Mouse (Mus musculus): ENCODE results near the gene Ranbp17. TPM values are rescaled to one million over a fixed set of nuclear protein-coding genes. Genes with fewer than 3 reads are reported as not detected.

The Ranbp17 gene
- polyA plus RNA-seq, 1 experiment from 2014 or later: 15.4 TPM

- no peak for DNase-seq (ENCODE audit: low spot score)
- Histone ChIP-seq H3K9me3 (ENCODE audit: control insufficient read depth, low read length) (no peaks in the 10 kb centered on the region), H3K36me3 (ENCODE audit: control insufficient read depth, insufficient read depth, low read length) (no peaks in the 10 kb centered on the region), H3K4me1 (replicated peaks; ENCODE audit: control insufficient read depth, insufficient read depth, low read length) (no peaks in the 10 kb centered on the region), H3K27ac (ENCODE audit: low read depth, low read length) (no peak overlapping the region), H3K27me3 (ENCODE audit: control insufficient read depth, insufficient read depth, low read length) (no peaks in the 10 kb centered on the region), H3K9ac (ENCODE audit: low read length) (no peak overlapping the region), H3K4me2 (ENCODE audit: low read depth, low read length, severe bottlenecking) (no peak overlapping the region), H3K4me3 (ENCODE audit: low read depth, low read length) (no peak overlapping the region)
- ATAC-seq (replicated peaks; ENCODE audit: low FRiP score): no peak
- 86% methylated on average over 3 of the region's 3 CpGs for WGBS
Measured at GRCm38 (mm10) chr11:33274816-33275215, 238.7 kb downstream of the Ranbp17 start.

GRCm38 (mm10) chr11:33274294-33274693, 239.3 kb downstream of the Ranbp17 start:
- H3K4me2 ChIP-seq (ENCODE audit: low read depth, low read length, severe bottlenecking): no peak overlapping the region
- H3K27me3 ChIP-seq (ENCODE audit: control insufficient read depth, insufficient read depth, low read length): no peaks in the 10 kb centered on the region
- no peaks in the 10 kb centered on the region for H3K9me3 ChIP-seq (ENCODE audit: control insufficient read depth, low read length)
- ATAC-seq (replicated peaks; ENCODE audit: low FRiP score) (no peak), DNase-seq (ENCODE audit: low spot score) (no peak)
- no peaks in the 10 kb centered on the region for H3K36me3 ChIP-seq (ENCODE audit: control insufficient read depth, insufficient read depth, low read length)
- H3K4me3 ChIP-seq (ENCODE audit: low read depth, low read length): no peak overlapping the region
- H3K27ac ChIP-seq (ENCODE audit: low read depth, low read length): no peak overlapping the region
- H3K4me1 ChIP-seq (replicated peaks; ENCODE audit: control insufficient read depth, insufficient read depth, low read length): no peaks in the 10 kb centered on the region
- 83% methylated on average over 1 of the region's 1 CpGs for WGBS
- no peak overlapping the region for H3K9ac ChIP-seq (ENCODE audit: low read length)

GRCm38 (mm10) chr11:33240295-33240694, 273.3 kb downstream of the Ranbp17 start:
- ATAC-seq (replicated peaks; ENCODE audit: low FRiP score) (no peak), DNase-seq (ENCODE audit: low spot score) (no peak)
- Histone ChIP-seq H3K27ac (ENCODE audit: low read depth, low read length) (no peak overlapping the region), H3K27me3 (ENCODE audit: control insufficient read depth, insufficient read depth, low read length) (no peaks in the 10 kb centered on the region), H3K9ac (ENCODE audit: low read length) (no peak overlapping the region), H3K4me3 (ENCODE audit: low read depth, low read length) (no peak overlapping the region), H3K9me3 (ENCODE audit: control insufficient read depth, low read length) (no peaks in the 10 kb centered on the region), H3K4me2 (ENCODE audit: low read depth, low read length, severe bottlenecking) (no peak overlapping the region), H3K4me1 (replicated peaks; ENCODE audit: control insufficient read depth, insufficient read depth, low read length) (no peaks in the 10 kb centered on the region), H3K36me3 (ENCODE audit: control insufficient read depth, insufficient read depth, low read length) (no peaks in the 10 kb centered on the region)
- WGBS: 72% methylated on average over 3 of the region's 3 CpGs

GRCm38 (mm10) chr11:33234134-33234533, 279.4 kb downstream of the Ranbp17 start:
- no peak overlapping the region for H3K9ac ChIP-seq (ENCODE audit: low read length)
- H3K27me3 ChIP-seq (ENCODE audit: control insufficient read depth, insufficient read depth, low read length): no peaks in the 10 kb centered on the region
- no peak overlapping the region for H3K4me3 ChIP-seq (ENCODE audit: low read depth, low read length)
- no peaks in the 10 kb centered on the region for H3K36me3 ChIP-seq (ENCODE audit: control insufficient read depth, insufficient read depth, low read length)
- DNase-seq (ENCODE audit: low spot score) (no peak), ATAC-seq (replicated peaks; ENCODE audit: low FRiP score) (no peak)
- H3K27ac ChIP-seq (ENCODE audit: low read depth, low read length): no peak overlapping the region
- H3K4me2 ChIP-seq (ENCODE audit: low read depth, low read length, severe bottlenecking): no peak overlapping the region
- no peaks in the 10 kb centered on the region for H3K4me1 ChIP-seq (replicated peaks; ENCODE audit: control insufficient read depth, insufficient read depth, low read length)
- no peaks in the 10 kb centered on the region for H3K9me3 ChIP-seq (ENCODE audit: control insufficient read depth, low read length)
- WGBS: 60% methylated on average over 3 of the region's 3 CpGs

GRCm38 (mm10) chr11:33232056-33232455, 281.5 kb downstream of the Ranbp17 start:
- Histone ChIP-seq H3K9me3 (ENCODE audit: control insufficient read depth, low read length) (no peaks in the 10 kb centered on the region), H3K4me3 (ENCODE audit: low read depth, low read length) (no peak overlapping the region), H3K4me2 (ENCODE audit: low read depth, low read length, severe bottlenecking) (no peak overlapping the region), H3K27ac (ENCODE audit: low read depth, low read length) (no peak overlapping the region), H3K27me3 (ENCODE audit: control insufficient read depth, insufficient read depth, low read length) (no peaks in the 10 kb centered on the region), H3K36me3 (ENCODE audit: control insufficient read depth, insufficient read depth, low read length) (no peaks in the 10 kb centered on the region), H3K9ac (ENCODE audit: low read length) (no peak overlapping the region), H3K4me1 (replicated peaks; ENCODE audit: control insufficient read depth, insufficient read depth, low read length) (no peaks in the 10 kb centered on the region)
- ATAC-seq (replicated peaks; ENCODE audit: low FRiP score) (no peak), DNase-seq (ENCODE audit: low spot score) (no peak)
- WGBS: 77% methylated on average over 5 of the region's 5 CpGs

GRCm38 (mm10) chr11:33228186-33228585, 285.4 kb downstream of the Ranbp17 start:
- no peaks in the 10 kb centered on the region for H3K27me3 ChIP-seq (ENCODE audit: control insufficient read depth, insufficient read depth, low read length)
- DNase-seq (ENCODE audit: low spot score): no peak
- no peak overlapping the region for H3K4me3 ChIP-seq (ENCODE audit: low read depth, low read length)
- H3K9me3 ChIP-seq (ENCODE audit: control insufficient read depth, low read length): no peaks in the 10 kb centered on the region
- H3K4me2 ChIP-seq (ENCODE audit: low read depth, low read length, severe bottlenecking): no peak overlapping the region
- H3K4me1 ChIP-seq (replicated peaks; ENCODE audit: control insufficient read depth, insufficient read depth, low read length): no peaks in the 10 kb centered on the region
- no peak for ATAC-seq (replicated peaks; ENCODE audit: low FRiP score)
- H3K27ac ChIP-seq (ENCODE audit: low read depth, low read length): no peak overlapping the region
- 92% methylated on average over 2 of the region's 2 CpGs for WGBS
- no peak overlapping the region for H3K9ac ChIP-seq (ENCODE audit: low read length)
- H3K36me3 ChIP-seq (ENCODE audit: control insufficient read depth, insufficient read depth, low read length): no peaks in the 10 kb centered on the region

- no peak overlapping the region for H3K27ac ChIP-seq (ENCODE audit: low read depth, low read length)
- H3K27me3 ChIP-seq (ENCODE audit: control insufficient read depth, insufficient read depth, low read length): no peaks in the 10 kb centered on the region
- H3K9me3 ChIP-seq (ENCODE audit: control insufficient read depth, low read length): no peaks in the 10 kb centered on the region
- no peaks in the 10 kb centered on the region for H3K4me1 ChIP-seq (replicated peaks; ENCODE audit: control insufficient read depth, insufficient read depth, low read length)
- DNase-seq (ENCODE audit: low spot score): no peak
- H3K4me2 ChIP-seq (ENCODE audit: low read depth, low read length, severe bottlenecking): no peak overlapping the region
- ATAC-seq (replicated peaks; ENCODE audit: low FRiP score): no peak
- no peak overlapping the region for H3K4me3 ChIP-seq (ENCODE audit: low read depth, low read length)
- no peak overlapping the region for H3K9ac ChIP-seq (ENCODE audit: low read length)
- no peaks in the 10 kb centered on the region for H3K36me3 ChIP-seq (ENCODE audit: control insufficient read depth, insufficient read depth, low read length)
- WGBS: 81% methylated on average over 8 of the region's 8 CpGs
Measured at GRCm38 (mm10) chr11:33226516-33226915, 287.0 kb downstream of the Ranbp17 start.

- Histone ChIP-seq H3K27ac (ENCODE audit: low read depth, low read length) (no peak overlapping the region), H3K4me1 (replicated peaks; ENCODE audit: control insufficient read depth, insufficient read depth, low read length) (no peaks in the 10 kb centered on the region)
Measured at GRCm38 (mm10) chr11:33221566-33222365, 291.8 kb downstream of the Ranbp17 start.

GRCm38 (mm10) chr11:33220763-33221162, 292.8 kb downstream of the Ranbp17 start:
- Histone ChIP-seq H3K9me3 (ENCODE audit: control insufficient read depth, low read length) (no peaks in the 10 kb centered on the region), H3K4me1 (replicated peaks; ENCODE audit: control insufficient read depth, insufficient read depth, low read length) (no peaks in the 10 kb centered on the region), H3K27me3 (ENCODE audit: control insufficient read depth, insufficient read depth, low read length) (no peaks in the 10 kb centered on the region), H3K27ac (ENCODE audit: low read depth, low read length) (no peak overlapping the region), H3K4me3 (ENCODE audit: low read depth, low read length) (no peak overlapping the region), H3K9ac (ENCODE audit: low read length) (no peak overlapping the region), H3K4me2 (ENCODE audit: low read depth, low read length, severe bottlenecking) (no peak overlapping the region), H3K36me3 (ENCODE audit: control insufficient read depth, insufficient read depth, low read length) (no peaks in the 10 kb centered on the region)
- WGBS: 84% methylated on average over 7 of the region's 7 CpGs
- DNase-seq (ENCODE audit: low spot score): no peak
- no peak for ATAC-seq (replicated peaks; ENCODE audit: low FRiP score)

More at GRCm38 (mm10) chr11:33221566-33222365, 291.8 kb downstream of the Ranbp17 start:
- Histone ChIP-seq H3K9me3 (ENCODE audit: control insufficient read depth, low read length) (no peaks in the 10 kb centered on the region), H3K36me3 (ENCODE audit: control insufficient read depth, insufficient read depth, low read length) (no peaks in the 10 kb centered on the region), H3K4me3 (ENCODE audit: low read depth, low read length) (no peak overlapping the region), H3K27me3 (ENCODE audit: control insufficient read depth, insufficient read depth, low read length) (no peaks in the 10 kb centered on the region), H3K9ac (ENCODE audit: low read length) (no peak overlapping the region), H3K4me2 (ENCODE audit: low read depth, low read length, severe bottlenecking) (no peak overlapping the region)
- ATAC-seq (replicated peaks; ENCODE audit: low FRiP score) (no peak), DNase-seq (ENCODE audit: low spot score) (no peak)
- WGBS: 80% methylated on average over 11 of the region's 11 CpGs

Measured in forebrain, embryonic 11.5 days (tissue).